Mouse (Mus musculus) spleen, postnatal 10 days (tissue): ENCODE measurements around the gene Dapk3.
"Not testable (repeated sequence)": the region's sequence is repeated elsewhere in the genome, so short reads cannot be mapped to it uniquely, and the experiment has no call there.

Source experiments
- DNase-seq, 2 experiments: peaks; one replicate each; pipeline ENCODE4 v3.0.0; 2021 to 2022; ENCODE audit warnings: low spot score in 2 of 2

Gene Dapk3

GRCm38 (mm10) chr10:81200605-81201287, 17.9 kb downstream of the Dapk3 start:
- DNase-seq, result no peak

- no peak for DNase-seq
Observed at GRCm38 (mm10) chr10:81201807-81202758, 19.3 kb downstream of the Dapk3 start, which contains the start of gene Nmrk2. Gene Nmrk2 (minus strand): TSS chr10:81202051.

- no peak for DNase-seq
Observed at GRCm38 (mm10) chr10:81202978-81203720, 20.3 kb downstream of the Dapk3 start.

- DNase-seq, result no peak
Observed at GRCm38 (mm10) chr10:81204137-81204536, 21.3 kb downstream of the Dapk3 start.

GRCm38 (mm10) chr10:81210154-81210553, 27.3 kb downstream of the Dapk3 start:
- DNase-seq, result peak in 1 of 2 experiments; percentile 46

GRCm38 (mm10) chr10:81216260-81216659, 33.5 kb downstream of the Dapk3 start:
- DNase-seq, result no peak

- DNase-seq, result no peak
Observed at GRCm38 (mm10) chr10:81216810-81217209, 34.0 kb downstream of the Dapk3 start.

- peak in 1 of 2 experiments; percentile 67 for DNase-seq
Observed at GRCm38 (mm10) chr10:81217267-81217666, 34.5 kb downstream of the Dapk3 start.

- DNase-seq, result peak; percentile 74 to 87
Observed at GRCm38 (mm10) chr10:81217964-81218363, 35.2 kb downstream of the Dapk3 start.

- no peak for DNase-seq
Observed at GRCm38 (mm10) chr10:81221402-81222015, 38.7 kb downstream of the Dapk3 start.

GRCm38 (mm10) chr10:81223731-81224130, 40.9 kb downstream of the Dapk3 start:
- not testable (repeated sequence) for DNase-seq

- DNase-seq, result no peak
Observed at GRCm38 (mm10) chr10:81229735-81230437, 47.1 kb downstream of the Dapk3 start.

GRCm38 (mm10) chr10:81230438-81231332, 47.9 kb downstream of the Dapk3 start, which contains the start of gene Atcay:
Gene Atcay (minus strand): TSS chr10:81230833.
- DNase-seq, result no peak

- no peak for DNase-seq
Observed at GRCm38 (mm10) chr10:81231436-81231835, 48.6 kb downstream of the Dapk3 start.

GRCm38 (mm10) chr10:81232580-81233225, 49.9 kb downstream of the Dapk3 start, which contains the start of gene Zfr2:
Gene Zfr2 (plus strand): TSS chr10:81233155.
- DNase-seq, result peak; percentile 74 to 94

- no peak for DNase-seq
Observed at GRCm38 (mm10) chr10:81233226-81233585, 50.4 kb downstream of the Dapk3 start.

GRCm38 (mm10) chr10:81234206-81234605, 51.4 kb downstream of the Dapk3 start:
- no peak for DNase-seq

- no peak for DNase-seq
Observed at GRCm38 (mm10) chr10:81236471-81237268, 53.9 kb downstream of the Dapk3 start.
